Mouse (Mus musculus) spleen, postnatal 10 days (tissue): ENCODE results near the gene Muc13.
A peak's percentile ranks its signal among the peaks of the same experiment; 100 is the strongest.

Experiments used
- DNase-seq, 2 experiments: peaks; one replicate each; pipeline ENCODE4 v3.0.0; 2021 to 2022; ENCODE audit warnings: low spot score in 2 of 2

Gene Muc13

DNA sequence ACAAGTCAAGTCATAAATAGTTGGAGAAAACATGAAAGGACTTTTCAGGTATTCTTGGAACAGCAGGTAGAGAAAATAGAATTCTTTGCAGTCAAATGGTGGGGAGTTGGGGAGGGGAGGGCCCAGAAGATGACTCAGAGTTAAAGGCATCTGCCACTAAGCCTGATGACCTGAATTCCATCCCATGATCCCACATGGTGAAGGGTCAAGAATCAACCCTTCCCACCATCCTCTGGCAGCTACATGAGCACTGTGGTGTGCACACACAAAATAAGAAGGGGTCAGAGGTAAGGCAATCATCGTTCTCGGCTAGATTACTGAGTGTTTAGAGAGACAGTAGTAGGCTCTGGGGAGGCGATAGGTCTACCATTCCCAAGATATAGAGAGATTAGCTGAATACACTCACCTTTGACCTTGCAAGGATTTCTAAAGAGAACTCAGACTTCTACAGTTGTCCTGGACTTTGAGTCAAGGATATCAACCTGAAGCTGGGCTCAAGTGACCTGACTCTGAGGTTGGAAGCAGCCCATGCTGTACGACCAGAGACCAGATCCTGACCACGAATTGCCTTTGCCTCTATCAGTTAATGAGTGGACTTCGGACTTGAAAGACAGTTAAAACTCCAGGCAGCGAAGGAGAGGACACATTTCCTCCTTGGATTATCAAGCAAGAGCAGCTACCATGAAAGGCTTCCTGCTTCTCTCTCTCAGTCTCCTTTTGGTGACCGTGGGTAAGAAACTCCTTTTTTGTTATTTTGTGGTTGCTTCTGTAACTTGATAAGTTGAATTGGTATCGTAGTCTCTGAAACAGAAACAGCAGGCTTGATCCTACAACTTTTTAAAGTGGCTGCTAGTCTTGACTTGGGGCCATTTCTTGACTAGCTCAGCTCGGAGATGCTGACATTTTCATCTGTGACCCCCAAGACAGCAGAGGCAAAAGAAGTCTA is at the start of gene Muc13:
Gene Muc13, plus strand, starts transcription at position 192 of the 946 bp plus-strand sequence.
- no peak for DNase-seq

DNA sequence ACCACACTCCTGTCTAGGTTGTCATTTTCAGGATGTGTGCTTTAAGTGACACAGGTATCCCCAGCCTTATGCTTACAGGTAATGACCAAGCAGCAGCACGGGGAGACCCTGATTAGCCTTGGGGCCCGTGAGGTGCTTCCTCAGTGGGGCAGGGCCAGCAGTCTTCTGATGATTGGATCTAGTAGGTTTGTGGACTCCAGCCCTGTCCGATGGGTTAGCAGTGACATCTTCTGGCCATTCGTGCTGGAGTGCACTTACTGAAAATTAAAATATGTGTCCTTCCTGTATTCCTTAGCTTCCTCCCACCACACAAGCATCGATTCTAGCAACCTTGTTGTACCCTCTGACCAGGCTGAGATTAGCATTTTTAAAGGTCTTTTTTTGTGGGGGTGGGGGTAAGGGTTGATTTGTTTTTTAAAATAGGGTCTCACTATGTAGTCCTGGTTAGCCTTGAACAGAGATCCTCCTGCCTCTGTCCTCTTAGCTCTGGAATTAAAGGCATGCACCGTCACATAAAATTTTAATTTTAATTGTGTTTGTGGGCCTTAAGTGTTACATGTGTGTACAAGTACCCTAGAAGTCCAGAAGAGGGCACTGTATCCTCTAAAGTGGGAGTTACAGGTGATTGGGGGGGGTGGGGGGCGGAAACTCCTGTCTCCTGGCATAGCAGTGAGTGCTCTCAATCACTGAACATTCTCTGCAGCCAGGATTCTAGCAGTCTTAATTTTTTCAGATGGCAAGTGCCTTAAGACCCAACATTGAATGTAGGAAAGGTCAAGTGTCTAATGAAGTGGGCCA is 49.0 kb upstream of the Muc13 start:
- peak in 1 of 2 experiments; percentile 37 for DNase-seq

DNA sequence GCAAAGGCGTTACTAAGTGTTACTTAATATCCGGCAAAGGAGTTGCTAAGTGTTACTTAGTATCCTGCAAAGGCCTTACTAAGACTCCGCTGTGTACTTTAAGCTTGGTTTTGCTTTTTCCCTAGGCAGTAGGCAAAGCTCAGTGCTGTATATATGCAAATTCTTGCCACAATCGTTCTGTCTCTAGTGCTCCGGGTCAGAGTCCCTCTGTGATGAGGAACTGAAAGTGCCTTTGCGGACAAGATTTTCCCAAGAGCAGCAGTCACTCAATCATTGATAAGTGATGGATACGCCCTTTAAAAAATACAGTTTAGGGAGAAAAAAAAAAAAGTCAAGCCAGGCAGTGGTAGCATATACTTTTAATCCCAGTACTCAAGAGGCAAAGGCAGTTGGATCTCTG is 48.4 kb upstream of the Muc13 start:
- peak in 1 of 2 experiments; percentile 37 for DNase-seq

GRCm38 (mm10) chr16:33746074-33746676 is 47.7 kb upstream of the Muc13 start:
- no peak for DNase-seq

GRCm38 (mm10) chr16:33747346-33747954 is 46.4 kb upstream of the Muc13 start:
- no peak for DNase-seq

DNA sequence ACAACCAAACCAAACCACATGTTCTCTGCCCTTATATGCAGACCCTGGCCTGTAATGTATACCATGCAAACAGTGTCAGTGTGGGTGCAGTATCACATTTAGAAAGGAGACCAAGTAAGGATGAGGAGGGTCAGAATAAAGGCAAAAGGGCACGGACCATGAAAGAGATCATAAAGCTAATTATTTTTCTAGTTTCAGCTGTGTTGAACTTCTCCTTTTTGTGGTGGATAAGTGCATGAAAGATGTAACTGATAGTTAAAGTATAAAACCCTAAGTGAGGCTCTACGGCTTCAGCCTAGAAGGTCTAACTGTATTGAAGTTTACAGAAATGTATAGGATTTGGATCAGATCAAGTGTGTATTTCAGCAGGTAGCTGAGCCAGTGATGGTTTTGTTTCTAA is 45.8 kb upstream of the Muc13 start:
- DNase-seq = no peak

- peak in 1 of 2 experiments; percentile 43 for DNase-seq
Measured at GRCm38 (mm10) chr16:33751152-33751551, 42.7 kb upstream of the Muc13 start.

- peak; percentile 43 to 76 for DNase-seq
Measured at GRCm38 (mm10) chr16:33751590-33751989, 42.2 kb upstream of the Muc13 start.

- DNase-seq = no peak
Measured at GRCm38 (mm10) chr16:33752904-33753578, 40.8 kb upstream of the Muc13 start.

DNA sequence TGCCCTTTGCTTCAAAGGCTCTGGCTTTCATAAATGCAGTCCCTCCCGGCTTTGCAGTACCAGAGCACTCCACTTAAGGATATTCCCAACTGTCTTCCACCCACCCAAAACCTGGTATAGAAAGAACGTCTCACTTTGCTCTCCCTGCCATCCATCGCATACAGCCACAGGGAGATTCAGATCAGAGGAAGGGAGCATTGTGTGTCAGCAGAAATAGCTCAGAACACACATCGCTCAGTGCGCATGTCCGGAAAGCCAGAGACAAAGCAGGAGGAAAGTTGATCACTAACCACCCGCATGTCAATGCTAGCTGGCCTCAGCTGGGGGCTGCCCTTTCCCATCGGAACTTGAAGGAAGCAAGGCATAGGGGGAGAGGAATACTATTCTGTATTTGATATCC is 38.5 kb upstream of the Muc13 start:
- DNase-seq = no peak

DNA sequence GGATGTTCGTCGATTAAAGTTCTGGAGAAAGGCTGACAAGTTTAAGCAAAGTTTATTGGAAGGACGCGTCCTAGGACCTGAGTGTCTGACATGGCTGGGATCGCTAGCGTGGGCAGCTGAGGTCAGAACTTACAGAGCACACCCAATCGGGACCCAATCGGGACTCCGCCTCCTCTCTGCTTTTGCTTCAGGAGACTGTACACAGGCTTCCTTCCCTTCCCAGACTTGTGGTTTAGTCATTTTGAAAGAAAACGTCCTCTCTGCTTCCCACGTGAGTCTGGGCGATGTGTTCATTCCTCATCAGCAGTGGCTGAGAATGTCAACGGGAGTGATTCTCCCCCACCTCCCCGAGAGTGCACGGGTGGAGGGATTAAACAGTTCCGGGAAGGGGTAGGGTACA is 37.9 kb upstream of the Muc13 start:
- no peak for DNase-seq

- DNase-seq = peak in 1 of 2 experiments; percentile 62
Measured at GRCm38 (mm10) chr16:33756396-33756795, 37.4 kb upstream of the Muc13 start.

GRCm38 (mm10) chr16:33759207-33759606 is 34.6 kb upstream of the Muc13 start:
- no peak for DNase-seq

DNA sequence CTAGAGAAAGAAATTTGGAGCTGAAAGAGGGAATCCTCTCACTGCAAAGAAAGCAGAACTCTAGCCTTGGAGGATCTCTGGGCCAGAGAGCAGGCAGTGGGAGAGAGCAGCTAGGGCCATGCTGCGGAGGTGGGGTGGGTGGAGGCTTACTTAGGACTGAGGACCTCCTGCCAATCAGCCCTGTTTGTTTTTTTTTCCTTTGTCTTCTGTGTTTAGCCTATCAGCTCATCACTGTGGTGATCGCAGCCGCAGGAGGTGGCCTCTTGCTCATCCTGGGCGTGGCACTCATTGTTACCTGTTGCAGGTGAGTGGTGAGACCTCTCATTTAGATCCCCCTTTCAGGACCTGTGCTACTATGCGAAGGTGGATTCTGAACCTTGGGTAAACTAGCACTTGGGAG is 33.3 kb upstream of the Muc13 start:
- DNase-seq = no peak

DNA sequence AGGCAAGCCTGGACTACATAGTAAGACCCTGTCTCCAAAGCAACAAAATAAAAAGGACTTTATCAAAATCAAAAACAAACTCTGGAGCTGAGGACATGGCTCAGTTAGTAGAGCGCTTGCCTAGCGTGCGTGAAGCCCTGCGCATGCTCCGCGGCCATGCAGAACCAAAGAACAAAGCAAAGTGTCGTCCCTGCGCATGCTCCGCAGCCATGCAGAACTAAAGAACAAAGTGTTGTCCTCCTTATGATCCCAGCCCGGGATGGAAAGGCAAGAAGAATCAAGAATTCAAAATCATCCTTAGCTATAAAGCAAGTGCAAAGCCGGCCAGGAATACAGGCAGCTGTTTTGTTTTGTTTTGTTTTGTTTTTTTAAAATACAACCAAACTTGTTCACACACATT is 32.8 kb upstream of the Muc13 start:
- no peak for DNase-seq

DNA sequence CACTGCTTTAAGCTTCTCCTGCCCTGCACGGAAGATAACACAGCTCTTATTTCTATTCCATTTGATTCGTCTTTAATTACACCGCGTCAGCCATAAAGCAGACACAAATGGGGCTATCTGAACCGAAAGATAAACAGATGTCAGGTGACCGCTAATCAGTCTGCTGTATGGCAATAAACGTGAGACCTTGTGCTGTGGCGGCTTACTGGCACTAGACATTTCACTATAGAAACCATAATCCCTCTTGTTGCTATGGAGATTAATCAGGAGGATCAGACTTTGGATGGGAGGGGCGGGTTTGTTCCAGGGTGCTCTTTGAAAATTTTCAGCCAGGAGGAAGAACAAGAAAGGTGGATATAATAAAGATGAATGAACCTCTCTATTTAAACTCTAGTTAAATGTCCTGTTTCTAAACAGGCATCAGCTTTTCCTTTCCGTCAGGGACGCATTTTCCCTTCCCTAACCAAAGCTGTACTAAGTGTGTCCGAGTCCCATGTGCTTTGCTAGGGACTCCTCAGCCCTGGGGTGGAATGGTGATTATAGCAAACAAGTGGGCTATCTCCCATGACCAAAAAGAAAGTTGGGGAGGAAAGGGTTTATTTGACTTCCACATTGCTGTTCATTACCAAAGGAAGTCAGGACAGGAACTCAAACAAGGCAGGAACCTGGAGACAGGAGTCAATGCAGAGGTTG is 29.2 kb upstream of the Muc13 start:
- DNase-seq = no peak

DNA sequence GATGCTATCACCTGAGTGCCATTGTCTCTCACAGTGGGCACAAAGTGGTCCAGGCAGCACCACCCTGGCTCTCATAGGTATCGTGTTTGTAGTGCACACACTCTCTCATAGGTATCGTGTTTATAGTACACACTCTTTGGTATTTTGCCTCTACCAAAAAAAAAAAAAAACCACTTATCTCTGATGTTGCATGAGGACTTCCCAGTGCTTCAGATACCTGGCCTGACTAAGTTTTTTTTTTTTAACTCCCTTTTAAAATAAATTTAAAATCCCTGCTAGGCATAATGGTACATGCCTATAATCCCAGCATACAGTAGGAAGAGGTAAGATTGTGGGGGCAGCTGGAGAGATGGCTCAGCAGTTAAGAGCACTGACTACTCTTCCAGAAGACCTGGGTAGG is 28.4 kb upstream of the Muc13 start:
- DNase-seq = no peak

DNA sequence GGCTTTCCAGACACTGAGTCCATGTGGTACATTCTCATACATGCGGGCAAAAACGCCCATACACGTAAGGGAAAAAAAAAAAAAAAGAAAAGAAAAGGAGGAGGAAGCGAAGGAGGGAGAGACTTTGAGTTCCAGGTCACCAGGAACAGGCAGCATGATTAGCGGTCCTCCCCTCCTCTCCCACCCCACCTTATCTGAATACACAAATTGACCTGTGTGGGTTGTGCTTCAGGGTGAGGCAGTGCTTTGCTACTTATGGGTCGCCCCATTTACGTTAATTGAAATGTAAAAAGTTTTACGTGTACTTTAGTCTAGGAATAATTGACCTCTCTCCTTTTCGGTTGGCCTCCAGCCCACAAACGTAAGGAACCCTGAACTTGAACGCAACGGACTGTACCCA is 27.5 kb upstream of the Muc13 start:
- DNase-seq = no peak

DNA sequence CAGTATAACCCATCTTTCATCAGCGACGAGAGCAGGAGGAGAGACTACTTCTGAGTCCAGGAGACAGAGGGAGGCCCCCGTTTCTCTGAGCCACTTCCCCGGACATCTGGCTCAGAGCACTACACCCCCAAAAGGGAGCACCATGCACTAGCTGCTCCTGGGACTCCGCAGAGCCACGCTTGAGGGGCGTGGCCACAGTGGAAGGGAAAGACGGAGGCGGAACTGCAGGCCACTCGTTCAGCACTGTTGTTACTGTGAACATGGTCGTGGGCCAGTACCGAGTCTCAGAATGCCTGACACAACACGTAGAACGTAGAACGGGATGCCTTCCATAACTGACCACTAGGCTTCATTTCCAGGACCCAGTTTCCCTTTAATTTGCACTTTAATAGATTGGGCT is 27.1 kb upstream of the Muc13 start:
- no peak for DNase-seq

DNA sequence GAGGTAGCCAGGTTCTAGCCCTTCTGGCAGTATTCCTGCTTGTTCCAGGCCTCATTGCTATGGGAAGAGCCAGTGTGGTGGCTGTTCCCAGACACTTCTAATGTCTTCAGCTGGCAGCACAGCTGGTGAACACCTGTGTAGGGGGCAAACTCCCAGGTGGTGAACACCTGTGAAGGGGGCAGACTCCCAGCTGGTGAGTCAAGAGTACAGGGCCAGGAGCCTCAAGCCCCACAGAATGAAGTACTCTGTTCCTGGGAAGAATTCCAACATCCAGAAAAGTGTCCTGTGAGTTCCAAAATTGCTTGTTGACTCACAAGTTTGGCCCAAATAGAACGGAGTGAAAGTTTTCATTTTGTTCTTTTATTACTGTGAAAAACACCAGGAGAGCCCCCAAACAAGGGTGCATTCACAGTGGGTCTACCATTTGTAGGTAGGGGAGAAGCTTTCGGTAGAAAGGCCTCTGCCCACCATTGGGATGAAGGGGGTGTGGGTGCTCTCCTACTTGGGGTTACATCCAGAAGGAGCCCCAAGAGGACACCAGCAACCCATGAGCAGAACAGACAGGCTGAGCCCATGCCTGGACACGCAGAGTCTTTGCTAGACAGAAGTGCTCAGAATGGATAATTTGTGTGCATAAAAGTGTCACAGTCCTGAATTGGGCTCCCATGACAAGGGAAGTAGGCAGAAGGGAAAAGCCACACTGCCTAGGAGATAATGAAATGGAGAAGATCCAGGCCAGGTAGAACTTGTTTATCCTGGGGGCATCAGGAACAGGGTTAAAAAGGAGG is 25.2 kb upstream of the Muc13 start:
- DNase-seq = no peak
